Mouse (Mus musculus) granulocyte monocyte progenitor cell, adult 5-6 weeks (primary cell): ENCODE measurements around the gene Snx22. TPM values are rescaled to one million over a fixed set of nuclear protein-coding genes. Genes with fewer than 3 reads are reported as not detected.

Source experiments
- ATAC-seq: replicated peaks from 2 replicates; pipeline ENCODE4 v1.8.0; 2016; ENCODE audit warnings: mild to moderate bottlenecking, moderate TSS enrichment, inconsistent platforms; ENCODE audit not compliant: poor library complexity, severe bottlenecking
- total RNA-seq, 2 experiments: library from RNA; stranded (forward) in 1 of 2; stranded (reverse) in 1 of 2; fragments of 200-712, 200-1000 nt in 1 of 2; fragments of >200 nt in 1 of 2; fragmentation: Nextera tagmentation in 1 of 2; gene quantifications; 2 replicates each; pipeline ENCODE4 v1.2.3; 2014 to 2017

Gene Snx22
- not detected in 2 replicates for total RNA-seq (2014; fragmentation: Nextera tagmentation)
- total RNA-seq (2017): 0.93 and 1.2 TPM in 2 replicates

- peak; percentile 94 for ATAC-seq
These were observed at the start of gene Snx22 for GRCm38 (mm10) chr9:66069583-66069982. Snx22 (minus strand) TSS chr9:66069719.

GRCm38 (mm10) chr9:66116890-66117289 is 47.4 kb upstream of the Snx22 start:
- ATAC-seq: peak; percentile 34; the same call in 1 of the 2 replicates

- peak; percentile 97 for ATAC-seq
These were observed 44.8 kb upstream of the Snx22 start for GRCm38 (mm10) chr9:66114341-66114740.

- ATAC-seq: no peak
These were observed 41.3 kb upstream of the Snx22 start for GRCm38 (mm10) chr9:66110611-66111379.

- ATAC-seq: no peak
These were observed 40.6 kb upstream of the Snx22 start for GRCm38 (mm10) chr9:66110126-66110525.

GRCm38 (mm10) chr9:66109574-66109973 is 40.1 kb upstream of the Snx22 start:
- no peak for ATAC-seq

- no peak for ATAC-seq
These were observed 35.6 kb upstream of the Snx22 start for GRCm38 (mm10) chr9:66105168-66105567.

- no peak for ATAC-seq
These were observed 35.1 kb upstream of the Snx22 start for GRCm38 (mm10) chr9:66104601-66105000.

- no peak for ATAC-seq
These were observed 33.1 kb upstream of the Snx22 start for GRCm38 (mm10) chr9:66102668-66103067.

- no peak for ATAC-seq
These were observed 32.1 kb upstream of the Snx22 start for GRCm38 (mm10) chr9:66101577-66101976.

- ATAC-seq: no peak
These were observed 23.1 kb upstream of the Snx22 start for GRCm38 (mm10) chr9:66092664-66093063.

- no peak for ATAC-seq
These were observed 22.1 kb upstream of the Snx22 start for GRCm38 (mm10) chr9:66091327-66092231.

- no peak for ATAC-seq
These were observed 21.2 kb upstream of the Snx22 start for GRCm38 (mm10) chr9:66090593-66091244.

GRCm38 (mm10) chr9:66088411-66088810 is 18.9 kb upstream of the Snx22 start:
- peak; percentile 58 for ATAC-seq

- no peak for ATAC-seq
These were observed 17.5 kb upstream of the Snx22 start for GRCm38 (mm10) chr9:66087062-66087461.

- no peak for ATAC-seq
These were observed 14.7 kb upstream of the Snx22 start for GRCm38 (mm10) chr9:66084171-66084570.

GRCm38 (mm10) chr9:66081999-66082398 is 12.5 kb upstream of the Snx22 start:
- ATAC-seq: peak; percentile 63

- no peak for ATAC-seq
These were observed 11.4 kb upstream of the Snx22 start for GRCm38 (mm10) chr9:66080804-66081459.

GRCm38 (mm10) chr9:66078493-66078892 is 9.0 kb upstream of the Snx22 start:
- no peak for ATAC-seq

- no peak for ATAC-seq
These were observed 8.6 kb upstream of the Snx22 start for GRCm38 (mm10) chr9:66078072-66078471.
